Mouse (Mus musculus) left cerebral cortex, adult 9 months (tissue): ENCODE data around the gene Tuba8.

ENCODE experiments used
- DNase-seq, 2 experiments: peaks; one replicate each; pipeline ENCODE4 v3.0.0; 2022; ENCODE audit warnings: low spot score in 2 of 2

The Tuba8 gene

DNA sequence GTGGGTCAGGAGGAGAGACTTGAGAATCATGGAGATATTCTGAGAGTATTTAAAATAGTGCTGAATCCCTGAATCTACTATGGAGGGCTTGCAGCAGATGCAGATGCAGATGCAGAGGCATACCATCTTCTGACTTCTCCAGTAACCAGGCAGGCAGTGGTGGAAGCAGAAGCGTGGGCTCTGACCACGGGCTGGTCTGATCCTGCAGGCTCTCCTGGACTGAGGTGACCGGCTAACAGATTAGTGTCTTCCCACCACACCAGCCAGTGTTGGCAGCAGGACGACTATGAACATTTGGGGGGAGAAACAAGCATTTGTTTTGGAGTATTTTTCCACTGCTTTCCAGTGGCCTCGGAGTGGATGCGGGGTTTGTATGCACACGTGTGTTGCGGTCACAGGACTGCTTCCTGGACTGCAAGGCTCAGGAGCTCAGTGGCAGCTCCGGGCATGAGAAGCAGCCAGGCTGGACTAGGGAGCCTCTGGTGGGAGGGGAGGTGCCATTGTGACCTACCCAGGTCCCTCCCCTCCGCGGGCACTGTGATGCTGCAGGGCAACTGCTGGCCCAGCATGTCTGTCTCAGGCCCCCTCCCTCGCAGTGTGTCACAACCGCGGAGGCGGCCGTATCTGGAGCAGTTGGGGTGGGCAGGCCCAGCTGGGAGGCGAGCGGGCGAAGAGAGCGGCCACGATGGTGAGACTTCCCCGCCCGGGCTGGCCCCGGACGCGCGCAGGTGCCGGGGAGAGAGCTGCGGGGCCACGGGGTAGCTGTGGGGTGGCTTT is at the start of gene Tuba8:
TSS of gene Tuba8 (plus strand) at position 548 of the 777 bp plus-strand sequence.
- DNase-seq, result peak; percentile 42 to 69

DNA sequence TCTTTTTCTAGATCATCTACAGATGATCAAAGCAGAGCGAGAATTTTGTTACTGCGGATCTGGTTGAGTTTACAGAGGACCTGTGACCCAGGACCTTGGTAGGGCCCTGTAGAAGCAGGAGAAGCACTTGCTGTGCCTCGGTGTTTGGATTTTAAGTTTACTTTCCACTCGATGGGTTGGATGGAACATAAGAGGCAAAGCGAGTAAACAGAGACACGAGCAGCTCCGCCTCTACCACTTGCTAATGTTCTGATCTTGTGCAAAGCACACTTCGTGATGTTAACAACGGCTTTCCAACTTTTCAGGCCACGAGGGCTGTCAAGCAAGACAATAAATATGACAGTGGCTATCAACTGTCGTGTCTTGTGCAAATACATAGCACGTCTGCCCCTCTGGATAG is 47.9 kb upstream of the Tuba8 start:
- no peak for DNase-seq

DNA sequence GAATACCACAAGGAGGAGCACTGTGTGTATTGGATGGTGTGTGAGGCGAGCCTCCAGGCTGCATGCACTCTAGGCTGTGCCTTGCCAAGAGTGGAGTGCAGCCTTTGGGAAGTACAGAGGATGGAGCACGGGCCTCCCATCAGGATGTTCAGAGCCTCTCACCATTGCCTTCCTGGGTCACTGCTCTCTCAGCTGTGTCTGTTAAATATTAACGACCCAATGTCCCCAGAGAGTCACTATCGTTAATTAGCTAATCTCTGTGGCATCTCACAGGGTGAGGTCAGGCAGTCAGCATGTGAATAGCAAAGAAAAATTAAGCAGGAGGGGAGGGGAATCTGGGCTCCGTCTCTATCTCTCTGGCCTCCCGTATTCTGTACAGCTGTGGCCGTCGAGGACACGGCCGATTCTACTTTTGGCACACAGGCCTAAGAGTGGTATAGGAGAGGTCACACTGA is 44.4 kb upstream of the Tuba8 start:
- DNase-seq, result no peak

DNA sequence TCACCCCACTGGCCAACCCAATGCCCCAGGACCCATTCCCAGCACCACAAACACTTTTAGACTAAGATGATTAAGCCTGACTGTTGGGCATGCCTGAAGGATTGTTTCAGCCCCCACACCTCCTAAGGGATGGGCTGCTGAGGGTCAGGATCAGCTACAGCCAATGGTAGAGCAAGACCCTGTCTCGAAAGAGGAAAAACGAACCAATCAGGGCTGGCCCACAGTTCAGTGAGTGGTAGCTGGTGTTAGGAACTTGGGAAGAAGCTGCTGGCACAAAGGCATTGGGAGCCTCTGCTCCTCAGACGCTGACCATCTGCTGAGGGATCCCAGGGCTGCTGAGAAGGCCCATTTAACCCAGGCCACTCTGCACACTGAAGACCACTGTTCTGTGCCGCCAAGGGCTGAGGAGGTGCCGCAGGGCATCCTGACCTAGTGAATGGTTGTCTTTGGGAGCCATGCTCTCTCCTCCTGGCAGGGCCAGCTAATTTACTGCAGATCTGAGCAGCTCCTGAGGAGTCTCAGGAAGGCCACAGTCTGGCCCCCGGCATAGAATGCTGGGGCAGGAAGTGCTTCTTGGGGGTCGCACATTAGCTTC is 43.0 kb upstream of the Tuba8 start:
- DNase-seq, result no peak

DNA sequence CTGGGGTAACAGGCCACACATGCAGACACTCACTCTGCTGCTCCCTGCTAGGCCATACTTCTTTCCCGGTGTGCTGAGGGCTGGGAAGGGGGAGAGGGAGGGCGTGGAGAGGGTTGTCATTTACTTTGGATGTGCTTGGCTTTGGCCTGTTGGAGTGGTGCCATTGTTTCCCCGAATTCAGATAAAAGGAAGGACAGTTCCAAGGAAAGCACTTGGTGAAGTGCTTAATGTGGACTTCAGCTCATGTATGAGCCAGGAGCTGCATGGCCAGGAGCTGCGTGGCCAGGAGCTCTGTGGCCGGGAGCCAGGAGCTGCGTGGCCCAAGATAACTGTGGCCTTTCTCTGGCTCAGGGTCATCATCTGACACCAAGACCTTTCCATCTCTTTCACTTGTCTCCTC is 39.4 kb upstream of the Tuba8 start:
- DNase-seq, result no peak

DNA sequence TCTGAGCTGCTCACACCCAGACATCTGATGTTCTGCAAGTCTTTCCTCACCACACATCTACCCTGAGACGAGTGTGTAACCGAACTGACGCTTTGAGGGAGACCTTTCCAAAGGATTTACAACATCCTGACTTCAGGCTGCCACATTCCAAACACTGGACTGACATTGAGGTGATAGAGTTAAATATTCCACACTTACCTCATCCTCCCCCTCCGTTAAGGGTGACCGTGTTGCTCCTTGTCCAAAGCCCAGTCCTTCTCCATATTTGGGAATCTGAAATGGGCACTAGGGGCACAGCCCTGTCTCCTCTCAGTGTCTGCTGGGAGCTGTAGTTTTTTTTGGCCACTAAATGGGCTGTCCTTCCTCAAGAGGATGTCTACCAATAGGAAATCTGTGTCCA is 37.0 kb upstream of the Tuba8 start:
- DNase-seq, result no peak

DNA sequence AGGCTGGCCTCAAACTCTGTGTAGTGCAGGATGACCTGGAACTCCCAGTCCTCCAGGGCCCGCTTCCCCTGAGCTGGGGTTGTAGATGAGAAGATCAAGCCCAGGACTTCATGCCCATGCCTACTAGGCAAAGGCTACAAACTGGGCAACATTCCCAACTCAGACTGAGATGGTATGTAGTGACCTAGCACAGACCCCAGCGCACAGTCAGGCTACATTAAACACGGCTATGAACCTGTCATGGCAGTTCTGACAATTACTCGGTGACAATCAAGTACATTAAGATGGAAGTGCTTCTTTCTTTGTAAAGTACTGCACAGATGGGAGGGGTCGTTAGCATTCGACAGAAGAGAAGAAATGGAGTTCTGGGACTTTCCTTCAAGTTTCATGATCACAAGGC is 35.7 kb upstream of the Tuba8 start:
- DNase-seq, result no peak

DNA sequence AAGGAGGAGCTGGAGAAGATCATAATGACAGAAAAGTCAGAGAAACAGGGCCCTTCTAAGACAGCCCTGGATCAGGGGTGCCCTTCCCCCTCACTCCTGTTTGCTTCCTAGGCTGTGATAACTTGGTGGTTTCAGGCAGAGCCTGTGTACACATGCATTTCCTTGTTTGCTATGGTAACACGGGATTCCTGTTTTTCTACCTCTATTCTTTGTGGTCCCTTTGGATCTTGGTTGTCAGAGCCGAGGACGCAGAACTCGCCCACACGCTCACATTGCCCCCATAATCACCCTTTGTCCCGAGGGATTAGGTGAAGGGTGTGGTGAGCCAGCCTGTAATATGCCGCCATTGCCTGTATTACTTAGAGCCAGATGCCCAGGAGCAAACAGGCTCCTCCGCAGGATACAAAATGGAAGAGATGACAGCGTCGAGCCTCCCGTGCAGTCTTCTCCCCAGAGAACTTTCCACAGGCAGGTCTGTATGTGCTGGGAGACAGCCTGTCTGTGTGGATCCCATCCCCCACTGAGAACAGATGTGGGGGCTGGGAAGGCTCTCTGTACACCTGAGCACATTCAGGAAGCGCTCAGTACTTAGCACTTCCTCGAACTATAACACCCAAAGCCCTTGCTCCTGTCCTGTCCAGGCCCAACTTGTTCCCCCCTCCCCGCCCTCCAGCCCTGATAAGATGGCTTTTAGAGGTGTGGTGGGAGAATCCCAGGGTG is 34.3 kb upstream of the Tuba8 start:
- no peak for DNase-seq

DNA sequence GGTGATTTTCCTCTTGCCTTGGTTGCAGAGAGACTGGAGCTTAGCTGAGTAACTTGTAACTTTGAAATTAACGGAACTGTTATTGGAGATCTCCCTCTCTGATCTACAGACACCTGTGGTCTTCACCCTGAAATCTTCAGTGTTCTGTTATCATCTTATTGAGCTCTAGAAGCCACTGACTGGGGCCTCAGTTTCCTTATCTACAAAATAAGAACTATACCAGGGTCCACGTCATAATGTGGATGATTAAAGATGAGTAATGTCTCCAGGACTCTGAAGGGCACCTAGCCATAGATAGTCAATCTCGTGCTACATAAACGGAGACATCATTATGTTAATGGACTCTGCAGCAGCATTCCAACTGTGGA is 33.8 kb upstream of the Tuba8 start:
- no peak for DNase-seq

DNA sequence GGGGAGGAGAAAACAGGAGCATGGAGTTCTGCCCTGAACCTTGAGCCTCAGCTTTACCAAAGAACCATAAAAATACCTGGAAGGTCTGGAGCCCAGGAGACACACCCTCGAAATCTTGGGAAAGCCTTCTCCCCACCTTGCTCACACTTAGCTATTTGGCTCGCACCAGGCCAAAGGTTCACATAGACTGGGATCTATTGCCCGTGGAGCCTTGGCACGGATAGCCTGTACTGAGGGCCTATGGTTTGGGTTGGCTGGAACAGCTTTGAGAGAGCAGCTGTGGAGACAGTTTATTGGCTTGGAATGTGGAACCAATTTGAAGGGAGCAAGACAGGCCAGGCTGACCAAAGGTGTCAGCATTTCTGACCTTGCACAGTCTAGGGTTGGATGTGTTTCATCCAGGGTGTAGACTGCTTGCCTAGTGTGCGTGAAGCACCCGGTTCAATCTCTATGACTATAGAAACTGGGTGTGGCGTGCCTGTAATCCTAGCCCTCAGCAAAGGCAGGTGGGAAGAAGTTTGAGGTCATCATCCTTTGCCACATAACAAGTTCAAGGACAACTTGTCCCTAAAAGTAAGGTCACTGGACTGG is 33.3 kb upstream of the Tuba8 start:
- no peak for DNase-seq

DNA sequence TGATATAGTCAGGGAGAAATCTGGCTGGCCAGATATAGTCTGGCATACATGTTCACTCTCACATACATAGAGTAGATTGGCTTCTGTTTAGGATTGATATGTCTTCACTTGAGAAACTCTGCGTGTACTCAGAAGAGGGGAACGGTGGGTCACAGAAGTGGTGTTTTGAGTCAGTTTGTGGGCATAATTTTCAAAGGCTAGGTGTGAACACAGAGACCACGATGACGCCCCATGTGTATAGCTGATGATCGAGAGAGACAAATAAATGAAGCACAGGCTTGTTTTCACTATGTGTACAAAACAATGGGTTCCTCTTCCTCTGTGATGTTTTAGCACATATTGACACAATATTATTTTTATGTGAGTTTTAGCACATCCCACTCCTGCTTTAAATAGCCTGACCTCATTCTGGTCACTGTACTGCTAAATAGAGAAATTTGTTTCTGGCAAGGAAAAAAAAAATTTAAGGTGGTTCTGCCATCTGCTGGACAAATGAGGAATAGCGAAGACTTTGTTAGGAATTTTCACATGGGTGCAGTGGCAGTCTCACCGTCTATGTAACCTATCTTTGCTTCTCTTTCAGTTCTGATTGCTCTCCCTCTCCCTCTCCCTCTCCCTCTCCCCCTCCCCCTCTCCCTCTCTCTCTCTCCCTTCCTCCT is 31.7 kb upstream of the Tuba8 start:
- DNase-seq, result peak; percentile 47 to 88

DNA sequence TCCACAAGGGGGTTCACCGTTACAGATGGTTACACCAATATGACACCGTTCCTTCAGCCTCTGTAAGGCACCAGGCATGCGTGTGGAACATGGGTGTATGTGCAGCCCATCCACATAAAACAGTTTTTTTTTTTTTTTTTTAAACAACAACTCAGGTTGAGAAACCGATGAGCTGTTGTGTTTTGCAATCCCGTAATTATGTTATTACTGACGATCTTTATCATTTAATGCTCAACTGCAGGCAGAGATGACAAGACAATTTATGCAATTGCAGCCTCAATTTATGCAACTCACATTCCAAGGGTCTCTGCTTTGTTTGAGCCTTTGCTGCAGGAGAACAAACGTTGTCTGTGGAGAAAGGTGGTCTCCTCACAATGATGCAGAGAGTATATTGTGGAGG is 30.6 kb upstream of the Tuba8 start:
- DNase-seq, result no peak

DNA sequence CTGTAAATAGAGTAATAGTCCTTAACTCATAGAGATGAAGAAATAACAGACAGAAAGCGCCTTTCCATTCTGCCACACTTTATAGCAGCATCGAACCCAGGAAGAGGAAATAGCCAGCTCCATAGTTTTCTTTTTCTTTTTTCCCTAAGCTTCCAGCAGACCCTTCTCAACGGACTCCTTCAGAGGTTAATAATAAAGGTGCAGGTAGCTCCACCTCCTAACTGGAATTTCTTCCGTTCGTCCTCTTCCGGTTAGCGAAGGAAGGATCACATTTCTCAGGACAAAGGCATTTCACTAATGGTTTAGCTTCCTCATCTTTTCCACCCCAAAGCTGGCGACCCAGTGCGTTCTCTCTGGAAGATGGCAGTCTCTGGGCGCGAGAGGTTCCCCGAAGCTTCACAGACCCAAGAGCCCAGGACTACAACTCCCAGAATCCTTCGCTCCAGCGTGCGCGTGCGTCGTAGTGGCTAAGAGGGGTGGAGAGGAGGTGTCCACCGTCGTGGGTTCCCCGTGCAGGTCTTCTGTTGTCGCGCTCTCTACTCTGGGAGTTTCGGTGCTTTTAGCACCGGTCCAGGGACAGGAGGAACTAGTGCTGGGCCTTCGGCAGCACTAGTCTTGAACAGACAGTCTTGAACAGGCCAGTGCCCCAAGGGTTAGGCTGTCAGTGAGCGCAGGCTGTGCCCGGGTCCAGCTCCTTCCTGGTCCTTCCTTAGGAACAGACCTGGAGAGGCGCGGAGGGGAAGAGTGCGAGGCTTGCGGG is 26.9 kb upstream of the Tuba8 start, which contains the start of gene Pex26:
TSS of gene Pex26 (plus strand) at position 254 of the 760 bp plus-strand sequence.
- DNase-seq, result peak; percentile 73 to 93

DNA sequence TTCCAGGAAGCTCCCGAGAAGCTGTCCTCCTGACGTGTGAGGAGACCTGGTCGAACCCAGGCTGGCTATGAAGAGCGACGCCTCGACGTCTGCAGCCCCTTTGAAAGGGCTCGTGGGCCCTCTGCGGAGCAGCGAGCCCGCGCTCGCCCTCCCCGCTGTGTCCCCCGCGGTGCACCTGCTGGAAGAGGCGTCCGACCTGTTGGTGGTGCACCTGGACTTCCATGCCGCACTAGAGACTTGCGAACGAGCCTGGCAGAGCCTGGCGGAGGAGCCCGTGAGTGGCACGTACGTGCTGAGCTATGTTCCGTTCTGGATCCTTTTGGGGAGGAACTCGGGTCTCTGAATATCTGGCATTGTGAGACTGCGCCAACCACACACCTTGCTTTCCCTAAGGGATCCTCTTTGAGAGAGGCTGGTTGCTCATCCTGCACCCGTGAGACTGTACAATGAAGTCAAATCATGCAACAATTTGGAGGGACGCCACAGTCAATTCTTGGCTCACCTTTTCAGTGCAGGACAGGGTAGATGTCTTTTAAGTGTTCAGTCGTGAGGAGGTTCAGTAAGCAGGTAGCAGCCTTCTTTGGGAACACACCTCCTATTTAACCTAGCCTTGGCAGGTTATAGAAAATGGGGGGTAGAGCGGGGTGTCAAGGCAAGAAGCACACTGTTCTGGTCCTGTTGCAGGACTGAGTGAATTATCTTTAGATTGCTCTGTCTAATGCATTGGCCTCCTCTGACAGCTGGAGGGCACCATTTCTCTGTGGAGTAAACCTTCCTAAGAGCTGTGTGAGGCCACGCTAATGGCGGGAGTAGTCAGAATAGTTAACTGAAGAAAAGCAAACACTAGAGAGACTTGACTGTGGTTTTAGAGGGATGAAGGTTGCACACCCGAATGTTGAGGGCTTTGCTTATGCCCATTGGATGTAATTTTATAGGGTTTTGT is 26.0 kb upstream of the Tuba8 start:
- peak in 1 of 2 experiments; percentile 51 for DNase-seq

DNA sequence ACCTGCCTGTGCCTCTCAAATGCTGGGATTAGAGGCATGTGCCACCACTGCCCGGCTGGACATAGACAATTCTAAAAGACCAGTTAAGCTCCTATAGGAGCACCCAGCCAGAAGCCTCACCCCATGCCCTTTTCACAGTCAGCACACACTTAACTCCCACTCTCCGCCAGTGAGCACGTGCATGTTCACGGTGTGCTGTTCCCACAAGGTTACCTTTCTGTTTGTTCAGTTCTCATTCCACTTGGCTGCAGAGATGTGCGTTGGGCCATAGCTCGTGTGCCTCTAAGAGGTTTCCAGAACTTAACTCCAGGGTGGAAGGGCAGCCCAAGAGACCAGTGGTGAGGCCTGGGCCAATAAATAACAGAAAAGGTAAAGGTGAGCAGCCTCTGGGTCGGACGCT is 25.3 kb upstream of the Tuba8 start:
- no peak for DNase-seq

DNA sequence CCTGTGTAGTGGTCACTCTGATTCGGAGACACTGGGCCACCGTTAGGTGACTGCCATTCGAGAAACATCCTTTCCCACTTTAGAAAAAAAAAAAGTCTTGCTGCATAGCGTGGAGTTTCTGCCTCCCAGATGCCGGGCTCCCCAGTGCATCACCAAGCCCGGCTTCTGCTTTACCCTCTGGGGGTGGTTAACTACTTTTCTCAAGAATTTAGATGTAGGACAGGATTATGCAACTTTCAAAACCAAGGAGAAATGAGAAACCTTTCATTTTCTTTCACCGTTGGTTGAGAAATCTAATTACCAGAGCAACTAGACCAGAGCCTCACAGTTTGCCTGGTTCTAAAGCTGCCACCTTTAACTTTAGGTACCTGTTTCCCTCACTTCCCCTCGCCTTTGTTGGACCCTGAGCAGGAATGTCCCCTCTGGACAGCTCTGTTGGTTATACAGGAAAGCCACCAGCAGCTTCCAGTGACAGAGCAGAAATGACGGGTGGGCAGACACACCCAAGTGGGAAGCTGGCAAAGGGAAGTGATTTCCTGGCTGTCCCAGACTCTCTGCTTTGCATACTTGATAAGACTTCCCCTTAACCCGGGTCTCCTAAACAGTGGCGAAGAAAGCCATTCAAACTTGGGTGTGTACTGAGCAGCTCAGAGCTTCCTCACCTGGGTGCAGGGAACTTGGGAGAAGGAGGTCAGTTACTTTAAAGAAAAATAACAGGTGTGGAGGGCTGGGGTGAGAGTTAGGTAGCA is 19.1 kb upstream of the Tuba8 start:
- DNase-seq, result no peak

DNA sequence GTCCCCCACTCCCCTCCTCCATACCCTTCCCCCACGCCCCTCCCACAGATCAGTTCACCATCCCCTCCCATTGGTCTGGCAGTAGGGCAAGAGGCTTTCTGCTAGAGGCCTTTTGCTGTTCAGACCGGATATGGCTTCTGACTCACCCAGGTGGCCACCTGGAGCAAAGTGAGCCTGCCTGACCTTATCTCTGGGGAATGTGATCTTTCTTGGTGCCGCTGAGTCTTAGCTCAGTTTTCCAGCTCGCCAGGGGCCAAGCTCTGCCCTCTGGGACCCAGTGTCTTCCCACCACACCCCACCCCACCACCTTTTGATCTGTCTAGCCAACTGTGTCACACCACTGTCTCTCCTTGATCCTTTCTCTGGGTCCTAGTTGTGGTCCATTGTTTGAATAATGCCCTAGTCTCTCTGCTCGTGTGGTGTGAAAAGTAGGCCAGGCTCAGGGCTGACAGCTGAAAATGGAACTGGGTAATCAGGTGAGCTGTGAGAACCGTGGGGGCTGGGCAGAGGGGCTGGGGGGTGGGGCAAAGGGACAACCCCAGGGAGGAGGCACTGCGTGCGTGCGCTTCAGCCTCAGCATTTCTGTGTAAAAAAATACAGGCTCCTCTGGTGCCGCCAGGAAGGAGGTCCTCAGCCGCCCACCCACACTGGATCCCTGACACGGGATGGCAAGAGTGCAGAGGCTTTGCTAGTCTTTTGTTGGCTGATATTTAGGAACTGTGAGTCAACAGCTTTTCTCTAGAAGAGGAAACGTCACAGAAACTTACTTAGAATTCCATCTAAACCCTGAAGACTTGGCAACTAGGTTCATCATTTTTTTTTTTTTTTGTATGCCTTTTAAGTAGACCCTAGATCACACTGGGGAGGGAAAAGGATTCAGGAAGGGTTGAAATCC is 16.2 kb upstream of the Tuba8 start:
- no peak for DNase-seq
